Mouse (Mus musculus) erythroblast, embryonic 14.5 days (primary cell): Measurements from ENCODE around the gene Gtf2ird1.

ENCODE experiments used
- GATA1 ChIP-seq: IDR thresholded peaks from 2 replicates; pipeline ENCODE4 v1.6.1; 2012; ENCODE audit warnings: low read length, inconsistent platforms, mixed read lengths
- TAL1 ChIP-seq: IDR thresholded peaks from 3 replicates; pipeline ENCODE4 v1.6.1; 2012; ENCODE audit warnings: low read length, inconsistent platforms, mixed read lengths

GRCm38 (mm10) chr5:134408119-134408518 lies 48.4 kb downstream of the Gtf2ird1 start:
- TF ChIP-seq TAL1, result no peak
- TF ChIP-seq GATA1, result no peak
